Mouse (Mus musculus): ENCODE results near the gene Derl2. TPM values are rescaled to one million over a fixed set of nuclear protein-coding genes. Genes with fewer than 3 reads are reported as not detected.

Gene Derl2
- 10 to 100 TPM; 73.5 to 99.8 (median 89.0) TPM for total RNA-seq (2022)

DNA sequence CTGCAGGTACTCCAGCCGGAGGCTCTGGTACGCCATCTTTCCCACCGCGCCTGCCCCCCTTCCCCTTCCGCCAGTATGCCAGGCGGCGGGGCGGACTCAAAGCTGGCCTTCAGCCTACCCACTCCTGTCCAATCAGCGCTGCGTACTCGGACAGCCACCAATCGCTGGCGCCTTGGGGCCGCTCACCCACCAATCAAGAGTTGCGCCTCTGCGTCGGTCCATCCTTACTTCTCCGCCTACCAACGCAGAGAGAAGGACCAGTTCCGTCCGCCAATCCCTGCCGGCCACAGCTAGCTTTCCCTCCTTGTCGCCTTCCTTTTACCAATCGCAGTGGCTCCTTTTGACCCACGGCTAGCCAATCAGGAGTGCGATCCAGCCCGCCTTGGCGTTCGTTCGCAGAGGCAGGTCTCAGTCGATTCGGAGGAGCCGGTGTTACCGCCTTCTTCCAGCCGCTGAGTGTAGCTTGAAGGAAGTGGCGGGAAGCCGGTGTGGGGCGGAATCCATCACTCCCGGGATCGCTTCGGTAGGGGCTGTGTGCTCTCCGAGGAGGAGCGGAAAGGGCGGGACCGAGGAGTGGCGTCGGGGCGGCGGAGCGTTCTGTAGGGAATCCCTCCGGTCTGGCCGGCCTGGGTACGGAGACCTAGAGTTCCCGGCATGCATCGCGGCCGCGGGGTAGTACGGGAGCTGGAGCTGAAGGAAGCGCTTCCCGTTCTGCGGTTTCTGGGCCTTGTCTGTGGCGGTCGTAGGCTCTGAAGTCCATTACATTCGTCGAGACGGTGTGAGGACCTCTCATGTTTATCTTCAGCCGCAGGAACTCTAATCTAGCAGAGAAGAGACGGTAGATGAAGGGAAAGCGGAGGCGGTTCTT is at the start of gene Derl2, which contains the start of gene Mis12:
Gene Derl2, minus strand, starts transcription at position 641 of the 868 bp plus-strand sequence.
Gene Mis12, plus strand, starts transcription at position 411 of the 868 bp plus-strand sequence.
- peak; percentile 99 for DNase-seq

DNA sequence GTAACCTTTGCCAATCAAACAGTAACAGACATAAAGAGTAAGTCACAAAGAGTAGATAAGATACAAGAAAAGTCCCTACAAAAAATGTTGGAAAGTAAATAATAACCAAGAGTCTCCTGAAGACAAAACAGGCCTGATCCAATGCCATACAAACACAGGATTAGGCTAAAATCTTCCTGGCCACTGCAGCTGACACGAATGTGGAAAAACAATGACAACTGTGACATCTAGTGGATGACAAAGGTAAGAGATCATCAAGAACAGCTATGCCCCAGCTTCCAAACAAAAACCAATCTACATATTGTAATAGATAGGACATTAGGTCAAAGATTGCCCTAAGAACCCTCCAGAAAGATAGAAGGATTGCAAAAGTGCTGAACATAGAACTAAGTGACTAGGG is 32.9 kb upstream of the Derl2 start:
- no peak for DNase-seq

DNA sequence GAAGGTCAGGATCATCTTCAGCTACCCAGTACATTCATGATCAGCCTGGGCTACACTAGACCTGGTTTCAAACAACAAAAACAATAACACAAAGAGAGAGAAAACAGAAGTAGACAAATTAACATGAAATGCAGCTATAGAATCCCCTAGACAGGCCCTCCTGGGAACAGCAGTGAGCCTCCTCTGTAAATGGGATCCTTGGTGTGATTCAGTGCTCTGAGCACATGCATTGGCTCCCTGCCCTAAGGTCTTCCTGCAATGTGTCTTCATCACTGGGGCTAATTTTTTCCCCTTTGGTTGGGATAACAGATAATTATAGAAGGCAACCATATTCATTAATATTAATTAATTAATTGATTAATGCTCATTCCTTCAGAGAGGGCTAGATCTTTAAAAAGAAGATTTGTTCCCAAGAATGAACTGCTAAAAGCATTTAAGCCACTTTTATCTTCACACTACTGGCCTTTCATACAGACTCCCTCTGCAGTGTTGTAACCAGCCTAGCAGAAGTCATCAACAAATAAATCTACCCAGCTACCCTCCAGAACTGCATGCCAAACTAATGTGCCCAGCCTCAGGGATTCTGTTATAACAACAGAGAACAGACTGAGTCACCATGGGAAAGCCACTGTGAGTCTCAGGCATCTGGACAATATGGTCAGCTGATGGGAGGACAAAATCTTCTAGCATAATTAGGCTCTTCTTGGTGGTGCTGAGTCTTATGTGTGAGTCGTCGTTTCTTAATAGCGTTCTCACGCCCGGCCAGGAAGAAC is 20.1 kb upstream of the Derl2 start:
- no peak for DNase-seq

DNA sequence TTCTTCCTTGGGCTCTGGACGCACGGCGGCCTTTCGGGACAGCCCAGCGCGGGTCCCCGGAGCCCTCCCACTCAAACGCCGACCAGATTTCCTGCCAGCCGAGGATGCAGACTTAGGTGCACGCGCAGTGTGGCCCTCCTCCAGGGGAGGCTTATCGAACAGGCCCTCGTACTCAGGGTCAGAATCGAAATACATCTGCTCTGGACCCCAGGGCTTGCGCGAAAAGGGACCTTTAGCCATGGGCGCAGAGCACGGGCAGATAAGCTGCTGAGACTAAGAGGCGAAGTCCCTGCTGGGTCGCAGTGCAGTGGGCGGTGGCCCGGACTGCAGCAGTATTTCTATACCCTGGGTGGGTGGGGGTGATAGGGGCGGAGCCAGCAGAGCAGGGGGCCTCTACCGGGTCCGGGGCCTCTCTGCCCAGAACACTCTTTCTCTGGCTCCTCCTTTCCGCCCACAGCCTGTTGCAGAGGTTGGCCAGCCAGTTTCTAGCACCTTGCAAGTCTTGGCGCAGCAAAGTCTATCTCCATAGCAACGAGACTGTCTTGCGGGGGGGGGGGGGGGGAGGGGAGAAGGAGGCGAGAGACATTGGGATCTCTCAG is 13.6 kb upstream of the Derl2 start, which contains the start of gene 6330403K07Rik:
Gene 6330403K07Rik, minus strand, starts transcription at position 351 of the 599 bp plus-strand sequence.
- DNase-seq: no peak

DNA sequence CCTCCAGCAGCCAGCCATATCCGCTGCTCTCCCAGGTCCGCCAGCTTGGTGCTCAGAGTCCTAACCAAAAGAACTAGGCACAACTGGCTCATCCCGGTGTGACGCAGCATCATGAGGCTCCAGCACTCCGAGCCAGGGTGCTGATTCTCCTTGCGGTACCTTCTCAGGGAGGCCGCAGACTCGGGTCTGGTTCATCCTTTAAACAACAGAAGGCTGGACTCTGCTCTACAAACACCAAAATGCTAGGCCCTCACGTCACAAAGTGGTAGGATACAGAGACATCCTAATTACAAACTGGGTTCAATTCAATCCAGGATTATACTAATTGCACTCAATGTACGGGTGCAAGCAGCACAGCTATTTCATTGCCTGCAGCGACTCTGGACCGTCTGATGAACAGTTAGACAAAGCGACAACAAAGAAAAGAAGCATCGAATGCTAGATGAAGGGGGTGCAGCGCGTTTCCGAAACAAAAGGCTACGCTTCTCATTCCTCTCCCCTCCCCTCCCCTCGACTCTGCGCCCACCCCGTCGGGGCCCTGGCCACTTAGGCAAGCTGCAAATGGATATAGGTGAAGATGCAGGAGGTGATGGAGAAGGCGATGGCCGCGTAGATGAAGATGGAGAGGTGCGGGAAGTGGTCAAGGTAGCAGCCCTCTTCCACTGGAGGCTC is 13.0 kb upstream of the Derl2 start:
- no peak for DNase-seq

DNA sequence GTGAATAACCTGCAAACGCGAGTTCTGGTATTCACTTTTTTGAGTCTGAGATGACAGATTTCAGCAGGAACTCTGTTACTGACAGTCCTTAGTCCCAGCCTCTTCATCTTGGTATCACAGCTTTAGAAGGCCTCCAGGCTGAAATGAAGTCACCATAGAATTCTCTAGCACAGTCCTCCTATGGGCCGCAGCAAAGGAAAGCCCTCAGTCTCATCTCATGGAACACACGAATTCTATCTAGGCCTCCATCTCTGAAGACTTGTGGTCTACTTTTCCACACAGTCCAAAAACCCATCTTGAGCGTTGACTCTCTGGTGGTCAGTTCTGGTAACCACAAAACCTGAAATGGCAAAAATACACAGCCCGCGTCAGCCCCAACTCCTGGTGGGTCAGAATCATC is 12.4 kb upstream of the Derl2 start:
- DNase-seq: no peak

DNA sequence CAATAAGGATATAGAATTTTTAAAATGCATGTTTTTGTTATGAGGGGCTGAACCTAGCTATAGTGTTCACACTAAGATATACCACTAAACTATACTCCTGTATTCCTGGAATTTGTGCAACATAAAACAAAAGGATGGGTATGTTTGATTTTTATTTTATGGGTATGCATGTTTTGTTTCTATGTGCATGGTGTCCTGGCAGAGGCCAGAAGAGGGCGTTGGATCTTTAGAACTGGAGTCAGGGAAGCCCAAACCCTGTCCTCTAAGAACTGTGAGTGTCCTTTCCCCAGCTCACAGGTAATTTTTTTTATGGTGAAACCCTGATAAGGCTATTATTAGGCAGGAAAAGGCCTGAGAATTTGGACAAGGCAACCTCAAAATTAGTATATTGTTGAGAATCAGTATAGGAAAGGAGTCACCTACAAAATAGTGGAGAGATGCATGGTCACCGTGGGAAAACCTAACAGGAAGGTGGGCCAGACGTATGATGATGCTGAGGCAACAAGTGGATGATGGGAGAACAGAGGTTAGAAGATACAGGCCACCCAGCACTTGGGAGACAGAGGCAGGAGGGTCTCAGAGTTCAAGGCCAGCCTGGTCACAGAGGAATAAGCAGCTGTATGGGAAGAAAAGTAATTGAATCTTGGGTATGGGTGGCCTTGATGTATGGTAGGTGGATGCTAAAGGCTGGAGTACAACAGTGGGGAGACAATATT is 9.9 kb upstream of the Derl2 start:
- no peak for DNase-seq

DNA sequence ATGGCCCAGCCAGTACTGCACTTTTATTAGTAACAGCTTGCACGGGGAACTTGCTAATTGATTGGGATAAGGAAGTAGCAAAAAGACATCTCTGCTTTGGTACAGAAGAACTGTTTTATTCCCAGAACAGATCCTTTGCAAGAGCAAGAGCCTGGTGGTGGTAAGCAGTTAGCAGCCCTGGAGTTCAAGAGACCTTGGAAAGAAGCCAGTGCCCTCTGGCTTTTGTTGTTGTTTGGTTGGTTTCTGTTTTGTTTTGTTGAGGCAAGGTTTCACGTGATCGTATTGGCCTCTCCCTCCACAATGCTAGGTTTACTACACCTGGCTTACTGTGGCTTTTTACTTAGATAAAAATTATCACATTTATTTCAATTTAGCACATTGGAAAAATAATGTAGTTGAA is 8.6 kb upstream of the Derl2 start:
- DNase-seq: no peak

DNA sequence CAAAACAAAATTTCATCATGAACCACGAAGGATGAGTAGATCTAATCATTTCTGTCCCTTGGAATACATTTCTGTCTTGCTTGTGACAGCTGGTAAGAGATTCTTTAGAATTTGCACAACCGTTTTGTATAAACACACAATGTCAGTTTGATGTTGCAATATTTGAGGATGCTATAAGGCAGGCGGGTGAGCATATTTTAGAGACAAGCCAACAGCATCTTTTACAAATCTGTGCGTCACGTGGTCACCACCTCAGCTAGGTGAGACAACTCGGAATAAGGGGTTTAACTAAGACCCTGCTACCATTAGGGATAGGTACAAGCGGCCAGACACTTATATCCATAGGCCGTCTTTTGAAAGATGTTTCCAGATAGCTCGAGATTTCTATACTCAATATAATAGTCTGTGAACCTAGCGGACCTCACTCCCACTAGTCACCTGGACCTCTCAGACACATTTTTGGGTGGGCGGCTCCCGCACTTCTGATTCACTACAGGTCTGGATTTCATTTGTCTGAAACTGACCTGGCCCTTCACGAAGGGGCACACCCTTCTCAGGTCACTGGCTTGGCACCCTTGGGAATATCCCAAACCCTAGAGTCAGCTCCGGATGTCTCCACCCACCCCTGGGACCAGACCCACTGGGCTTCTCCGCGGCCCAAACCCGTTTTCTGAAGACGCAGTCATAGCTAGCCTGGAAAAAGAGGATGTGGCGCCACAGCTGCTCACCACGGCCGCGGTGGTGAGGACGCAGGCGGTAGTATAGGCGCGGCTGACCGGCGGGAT is 1.0 kb downstream of the Derl2 start:
- no peak for DNase-seq

DNA sequence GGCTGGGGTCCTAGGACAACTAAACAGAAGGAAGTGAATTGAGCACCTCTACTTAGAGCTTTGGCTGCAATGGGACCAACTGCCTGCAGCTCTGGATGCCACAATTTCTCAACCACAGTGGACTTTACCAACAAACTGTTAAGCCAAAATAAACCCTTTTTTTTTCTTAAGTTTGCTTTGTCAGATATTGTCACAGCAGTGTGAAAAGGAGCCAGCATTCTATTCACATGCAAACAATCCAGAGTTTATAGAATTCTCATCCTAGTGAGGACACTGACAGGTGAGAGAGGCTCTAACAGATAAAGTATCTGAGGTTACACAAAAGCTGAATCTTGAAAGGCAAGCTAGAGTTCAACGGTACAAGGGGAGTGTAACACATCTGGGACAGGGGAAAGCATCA is 2.6 kb downstream of the Derl2 start:
- no peak for DNase-seq

DNA sequence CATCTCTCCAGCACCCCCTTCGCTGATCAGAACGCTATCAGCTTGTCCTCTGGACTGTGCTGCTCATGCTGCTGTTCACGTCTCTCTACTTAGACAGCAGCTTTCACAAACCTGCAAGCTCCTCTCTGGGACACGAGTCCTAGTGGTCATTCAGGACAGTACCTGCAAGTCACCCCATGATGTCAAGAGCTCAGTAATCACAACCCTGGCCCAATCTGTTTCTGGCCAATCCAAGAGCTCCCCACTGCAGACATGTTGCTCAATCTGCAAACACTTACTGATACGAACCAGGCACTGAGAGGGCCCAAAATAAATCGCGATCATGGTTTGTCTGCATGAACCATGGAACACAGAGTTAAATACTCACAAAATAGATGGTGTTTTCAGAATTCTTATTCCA is 6.9 kb downstream of the Derl2 start:
- DNase-seq: no peak

DNA sequence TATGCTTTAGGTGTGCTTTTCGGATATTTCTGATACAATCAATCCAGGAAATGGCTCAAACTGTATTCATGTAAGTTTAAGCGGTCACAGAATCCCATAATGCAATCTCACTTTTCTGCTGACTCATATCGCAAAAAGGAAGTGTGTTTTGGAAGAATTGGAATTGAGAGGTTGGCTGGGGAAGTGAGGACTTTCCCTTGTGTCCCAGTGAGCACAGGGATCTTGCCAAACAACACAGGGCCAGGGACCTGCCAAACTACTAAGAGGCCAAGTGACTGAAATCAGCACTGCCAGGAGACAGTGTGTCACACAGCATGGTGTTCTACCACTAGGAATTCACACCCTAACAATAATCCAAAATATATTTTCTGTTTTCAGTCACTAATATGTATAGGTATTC is 11.3 kb downstream of the Derl2 start:
- DNase-seq: no peak

DNA sequence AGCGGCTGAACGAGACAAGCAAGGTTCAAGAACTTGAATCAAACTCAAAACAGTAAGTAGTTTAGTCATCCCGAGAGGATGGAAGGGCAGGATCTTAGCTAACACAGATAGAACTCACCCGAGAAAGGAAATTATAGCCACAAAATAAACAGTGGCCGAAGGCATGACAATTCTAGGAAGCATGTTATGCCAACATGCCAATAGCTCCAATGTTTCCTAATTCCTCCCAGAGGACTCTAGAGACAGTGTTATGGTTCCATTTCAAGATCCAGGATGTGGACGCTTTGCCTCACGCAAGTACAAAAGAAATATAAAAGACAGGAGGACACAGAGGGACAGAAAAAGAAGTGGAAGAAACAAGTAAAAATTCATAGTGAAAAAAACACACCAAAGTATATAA is 11.8 kb downstream of the Derl2 start:
- no peak for DNase-seq

DNA sequence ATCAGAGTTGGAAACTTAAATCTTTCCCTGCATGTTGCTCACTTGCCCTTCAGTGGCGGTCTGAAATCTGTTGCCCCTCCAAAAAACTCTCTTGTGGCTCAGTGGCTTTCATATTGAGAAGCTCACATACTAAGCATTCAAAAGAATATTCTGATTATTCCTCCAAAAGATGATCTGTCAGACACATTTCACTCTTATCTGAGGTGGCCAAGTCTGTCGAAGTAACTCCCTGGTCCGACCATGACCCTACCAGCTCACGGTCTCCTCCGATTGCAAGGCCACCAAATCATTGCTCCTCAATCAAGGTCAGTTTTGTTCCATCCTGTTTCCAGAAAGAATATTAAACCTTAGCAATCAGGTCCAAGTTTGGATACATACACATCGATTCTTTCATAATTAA is 12.6 kb downstream of the Derl2 start:
- DNase-seq: peak; percentile 52

DNA sequence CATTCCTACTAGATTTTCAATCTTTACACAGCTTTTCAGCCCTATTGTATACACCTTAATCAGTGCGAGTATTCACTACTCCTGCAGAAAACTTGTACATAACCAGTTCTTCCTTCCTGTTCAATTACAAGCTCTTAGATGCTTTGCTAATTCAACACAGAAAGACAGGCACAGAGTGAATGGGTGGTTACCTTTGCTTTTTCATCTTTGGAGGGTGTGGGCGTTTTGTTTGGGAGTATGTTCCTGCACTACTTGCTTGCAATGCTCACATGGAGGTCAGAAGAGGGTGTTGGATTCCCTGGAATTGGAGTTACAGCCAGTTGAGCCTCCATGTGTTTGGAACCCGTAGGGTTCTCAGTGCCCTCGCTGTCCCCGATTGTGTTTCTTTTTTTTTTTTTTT is 14.6 kb downstream of the Derl2 start:
- no peak for DNase-seq

DNA sequence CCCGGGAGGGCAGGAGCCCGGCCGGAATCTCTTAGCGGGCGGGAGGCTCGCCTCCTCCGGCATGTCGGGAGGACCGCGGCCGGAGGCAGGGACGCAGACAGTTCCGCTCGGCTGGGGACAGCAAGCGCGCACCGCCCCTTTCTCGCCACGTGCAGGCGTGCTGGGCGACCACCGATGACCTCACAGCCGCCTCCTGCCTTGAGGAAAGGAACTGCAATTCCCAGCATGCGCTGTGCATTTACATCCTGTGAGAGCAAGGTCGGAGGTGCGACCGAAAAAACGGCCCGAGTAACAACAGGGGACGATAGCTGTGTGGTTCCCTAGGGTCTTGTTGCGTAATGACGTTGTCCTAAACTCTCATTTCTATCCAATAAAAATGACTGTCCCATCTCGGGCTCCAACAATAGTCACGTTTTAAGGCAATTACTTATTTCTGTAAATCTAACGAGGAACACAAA is 15.3 kb downstream of the Derl2 start, which contains the start of gene Dhx33:
Gene Dhx33, minus strand, starts transcription at position 122 of the 458 bp plus-strand sequence.
- peak; percentile 97 for DNase-seq

DNA sequence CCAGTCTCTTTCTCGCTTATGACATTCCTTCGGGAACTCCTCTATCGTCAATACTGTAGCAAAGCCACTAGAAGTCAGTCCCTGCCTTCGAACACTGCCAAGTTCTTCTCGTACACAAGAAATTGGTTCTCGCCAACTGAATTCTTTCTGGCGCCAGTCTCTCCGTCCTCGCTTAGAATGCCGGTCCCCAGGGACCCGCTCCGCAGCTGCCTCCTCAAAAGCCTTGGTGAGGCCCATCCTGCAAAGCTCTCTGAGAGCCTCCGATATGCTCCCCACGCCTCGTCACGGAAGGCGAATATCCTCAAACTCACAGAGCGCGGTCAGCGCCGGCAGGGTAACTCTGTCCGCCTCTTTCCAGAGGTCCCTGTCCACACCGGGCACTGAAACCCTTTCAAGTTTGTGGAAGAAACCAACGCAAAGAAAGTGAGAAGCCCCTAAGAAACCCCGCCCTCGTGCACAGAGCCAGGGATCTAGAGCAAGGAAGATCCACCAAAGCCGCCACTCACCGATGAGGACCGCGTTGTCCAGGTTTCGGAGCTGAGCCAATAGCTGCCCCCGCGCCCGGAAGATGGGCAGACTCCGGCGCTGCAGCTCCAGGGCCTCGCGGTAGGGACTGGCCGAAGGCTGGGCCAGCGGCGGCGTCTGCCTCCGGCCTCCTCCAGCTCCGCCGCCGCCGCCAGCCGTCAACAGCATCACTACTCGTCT is 15.9 kb downstream of the Derl2 start:
- no peak for DNase-seq

DNA sequence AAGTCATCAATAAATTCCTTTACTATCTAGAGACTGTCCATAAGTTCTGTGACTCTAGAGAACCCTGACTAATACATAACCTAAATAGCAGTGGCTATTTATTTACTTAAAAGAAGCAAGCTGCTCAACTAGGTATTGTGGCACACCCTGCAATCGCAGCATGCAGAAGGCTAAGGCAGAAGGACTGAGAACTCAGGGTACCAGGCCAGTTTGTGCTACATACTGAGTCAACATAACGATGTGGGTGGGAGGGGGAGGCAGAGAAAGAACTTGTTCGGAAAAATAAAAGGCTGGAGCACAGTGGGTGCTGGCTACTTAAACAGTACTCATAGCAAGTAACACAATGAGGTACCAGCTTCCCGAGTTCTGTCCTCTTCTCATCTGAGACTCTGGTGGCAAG is 18.5 kb downstream of the Derl2 start:
- DNase-seq: no peak

DNA sequence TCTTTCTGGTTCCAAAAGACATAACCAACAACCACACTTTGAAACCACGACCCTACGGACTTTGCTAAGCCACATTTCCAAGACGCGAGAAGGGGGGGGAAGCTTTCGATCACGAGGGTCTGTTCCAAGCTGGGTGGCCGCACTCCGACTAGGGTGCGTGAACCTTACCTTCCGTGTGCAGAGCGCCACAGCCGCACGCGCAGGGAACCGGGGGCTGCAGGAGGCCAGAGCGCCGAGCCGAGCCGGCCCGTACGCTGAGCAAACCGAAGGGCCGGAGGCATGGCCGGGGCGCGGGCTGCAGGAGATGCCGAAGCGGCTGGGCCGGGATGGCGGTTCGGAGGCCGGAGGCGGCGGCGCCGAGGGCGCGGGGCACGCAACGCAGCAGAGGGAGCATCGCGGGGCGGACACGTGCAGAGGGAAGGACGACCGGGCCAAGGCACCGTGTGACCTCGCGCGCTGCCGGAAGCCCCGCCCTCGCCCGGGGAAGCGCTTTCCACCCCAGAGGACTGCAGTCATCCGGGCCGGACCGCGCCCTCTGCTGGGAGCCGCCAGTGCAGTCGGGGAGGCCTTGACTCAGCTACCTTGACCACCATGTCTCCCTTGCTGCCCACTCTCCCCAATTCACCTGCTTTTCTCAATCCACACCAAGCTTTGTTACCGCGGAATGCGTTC is 36.9 kb downstream of the Derl2 start, which contains the start of gene C1qbp:
Gene C1qbp, minus strand, starts transcription at position 470 of the 672 bp plus-strand sequence.
- DNase-seq: peak; percentile 89

Measured in adrenal gland, adult 8-10 months (tissue).